Mouse (Mus musculus) heart, postnatal 0 days (tissue): ENCODE measurements around the gene Jpt1.
"Not testable (repeated sequence)": the region's sequence is repeated elsewhere in the genome, so short reads cannot be mapped to it uniquely, and the experiment has no call there.

ENCODE experiments used
- CTCF ChIP-seq: IDR thresholded peaks from 2 replicates; pipeline ENCODE4 v1.5.1; 2016; ENCODE audit warnings: antibody characterized with exemption, control low read depth, low read depth
- EP300 ChIP-seq: IDR thresholded peaks from 2 replicates; pipeline ENCODE4 v1.6.1; 2016; ENCODE audit warnings: antibody characterized with exemption, low read depth

DNA sequence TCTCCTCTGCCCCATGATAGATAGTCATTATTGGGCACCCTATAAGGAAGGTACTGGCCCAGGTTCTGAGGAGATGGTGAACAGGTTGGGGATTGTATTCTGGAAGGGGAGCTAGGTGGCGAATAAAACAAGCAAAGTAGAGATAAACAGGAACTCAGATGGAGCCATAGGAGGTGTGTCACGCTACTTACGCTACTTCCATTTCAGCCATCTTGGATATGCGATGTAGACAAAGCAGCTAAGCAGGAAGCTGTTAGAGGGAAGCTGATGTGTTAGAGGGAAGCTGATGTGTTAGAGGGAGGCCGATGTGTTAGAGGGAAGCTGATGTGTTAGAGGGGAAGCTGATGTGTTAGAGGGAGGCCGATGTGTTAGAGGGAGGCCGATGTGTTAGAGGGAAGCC is 36.8 kb downstream of the Jpt1 start:
- not testable (repeated sequence) for TF ChIP-seq EP300, CTCF
